Mouse (Mus musculus) stomach, embryonic 16.5 days (tissue): ENCODE data around the gene 1700001C19Rik. TPM values are rescaled to one million over a fixed set of nuclear protein-coding genes. Genes with fewer than 3 reads are reported as not detected.

Source experiments
- ATAC-seq: fragments of 200-750 bp; cut with Nextera tagmentation; 2 replicates; pipeline ENCODE4 v1.8.0; 2017; ENCODE audit warnings: moderate number of reproducible peaks, moderate TSS enrichment; ENCODE audit not compliant: insufficient read depth, low FRiP score
- H3K27ac ChIP-seq: fragments of 300-500 bp; sonication (generic); 2 replicates; pipeline ENCODE4 v1.5.1; 2014; ENCODE audit warnings: low read length
- H3K27me3 ChIP-seq: fragments of 300-500 bp; sonication (generic); 2 replicates; pipeline ENCODE4 v1.6.1; 2014; ENCODE audit warnings: low read length, control low read depth, mixed read lengths; ENCODE audit not compliant: control insufficient read depth, insufficient read depth
- H3K36me3 ChIP-seq: fragments of 300-500 bp; sonication (generic); 2 replicates; pipeline ENCODE4 v1.6.1; 2014; ENCODE audit warnings: low read length; ENCODE audit not compliant: control insufficient read depth, insufficient read depth
- H3K4me1 ChIP-seq: fragments of 300-500 bp; sonication (generic); 2 replicates; pipeline ENCODE4 v1.6.1; 2014; ENCODE audit warnings: low read length, control low read depth, mixed read lengths; ENCODE audit not compliant: control insufficient read depth, insufficient read depth
- H3K4me2 ChIP-seq: fragments of 300-500 bp; sonication (generic); 2 replicates; pipeline ENCODE4 v1.6.1; 2014; ENCODE audit warnings: low read depth, low read length, mixed read lengths
- H3K4me3 ChIP-seq: fragments of 300-500 bp; sonication (generic); replicated peaks from 2 replicates; pipeline ENCODE4 v1.5.1; 2014; ENCODE audit warnings: mild to moderate bottlenecking, low read length
- H3K9ac ChIP-seq: fragments of 300-500 bp; sonication (generic); 2 replicates; pipeline ENCODE4 v1.6.1; 2014; ENCODE audit warnings: low read length
- H3K9me3 ChIP-seq: fragments of 300-500 bp; sonication (generic); replicated peaks from 2 replicates; pipeline ENCODE4 v1.6.1; 2016; ENCODE audit warnings: low read length, control low read depth; ENCODE audit not compliant: control insufficient read depth
- WGBS: fragments of 180-500 bp; shearing (Covaris S2); extraction: QIAGEN DNeasy Blood & Tissue Kit; methylation state at CpG from one replicate; pipeline ENCODE4 v1.1.7; 2014; 5-methylcytosine and 5-hydroxymethylcytosine counted together
- polyA plus RNA-seq: library from polyadenylated mRNA; unstranded; fragments of >200 nt; fragmentation: Nextera tagmentation; extraction: Ambion mirVana; gene quantifications from 2 replicates; pipeline ENCODE4 v1.2.1, GENCODE M21; 2015

The 1700001C19Rik gene
- polyA plus RNA-seq, 1 experiment from 2014 or later = 0.21 TPM

- no peaks in the 10 kb centered on the region for H3K36me3 ChIP-seq
- 0 out of 2 replicates have a peak overlapping the region, but pooled peaks have one; percentile 16 for H3K9ac ChIP-seq
- peaks cover 41% of the 10 kb centered on the region for H3K4me1 ChIP-seq
- no peak for ATAC-seq
- 44% methylated on average over 7 of the region's 7 CpGs for WGBS
- no peak overlapping the region for H3K27ac ChIP-seq
- no peak overlapping the region for H3K4me2 ChIP-seq
- no peaks in the 10 kb centered on the region for H3K27me3 ChIP-seq
- H3K9me3 ChIP-seq = no peaks in the 10 kb centered on the region
- no peak overlapping the region for H3K4me3 ChIP-seq
These were observed 15.7 kb upstream of the 1700001C19Rik start for GRCm38 (mm10) chr17:47452886-47453285.

DNA sequence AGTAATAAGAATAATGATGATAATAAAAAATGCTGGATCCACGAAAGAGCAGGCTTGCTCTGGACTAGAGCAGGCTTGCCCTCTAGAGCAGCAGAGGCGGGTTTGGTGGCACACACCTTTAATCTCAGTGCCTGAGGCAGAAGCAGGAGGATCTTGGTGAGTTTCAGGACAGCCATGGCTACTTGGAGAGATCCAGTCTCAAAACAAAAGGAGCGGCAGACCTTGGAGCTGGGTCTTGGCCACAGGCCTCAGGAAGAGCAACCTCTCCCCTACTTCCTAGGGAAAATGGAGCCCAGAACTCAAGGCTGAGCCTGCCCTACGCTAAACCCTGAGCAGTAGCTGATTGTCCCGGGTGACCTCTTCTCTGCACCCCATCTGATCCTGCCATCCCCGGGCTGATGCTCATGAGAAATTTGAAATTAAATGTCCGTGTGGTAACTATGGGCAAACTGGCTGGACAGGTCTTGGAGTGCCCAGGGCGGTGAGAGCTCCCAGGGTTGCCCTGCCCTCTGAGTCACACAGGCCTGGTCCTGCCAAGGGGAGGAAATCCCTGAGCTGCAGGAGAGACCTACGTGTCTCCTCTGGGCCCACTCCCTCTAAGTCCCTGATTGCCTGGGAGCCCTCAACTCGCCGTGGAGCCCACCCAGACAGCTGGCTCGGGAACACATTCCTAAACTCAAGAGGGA is 13.8 kb upstream of the 1700001C19Rik start:
- ATAC-seq = peak; percentile 78
- Histone ChIP-seq H3K4me2 (no peak overlapping the region), H3K27me3 (no peaks in the 10 kb centered on the region), H3K9ac (peak overlapping the region; percentile 9; the same call in 1 of the 2 replicates), H3K4me1 (peaks cover 41% of the 10 kb centered on the region), H3K27ac (peak overlapping the region; percentile 69), H3K4me3 (no peak overlapping the region), H3K36me3 (no peaks in the 10 kb centered on the region), H3K9me3 (no peaks in the 10 kb centered on the region)
- 61% methylated on average over 12 of the region's 12 CpGs for WGBS

GRCm38 (mm10) chr17:47450239-47450638 is 13.1 kb upstream of the 1700001C19Rik start:
- Histone ChIP-seq H3K4me2 (no peak overlapping the region), H3K27ac (peak overlapping the region; percentile 86), H3K4me3 (no peak overlapping the region), H3K9me3 (no peaks in the 10 kb centered on the region), H3K36me3 (no peaks in the 10 kb centered on the region), H3K9ac (no peak overlapping the region), H3K4me1 (peaks cover 41% of the 10 kb centered on the region), H3K27me3 (no peaks in the 10 kb centered on the region)
- 29% methylated on average over 7 of the region's 7 CpGs for WGBS
- peak; percentile 27 for ATAC-seq

DNA sequence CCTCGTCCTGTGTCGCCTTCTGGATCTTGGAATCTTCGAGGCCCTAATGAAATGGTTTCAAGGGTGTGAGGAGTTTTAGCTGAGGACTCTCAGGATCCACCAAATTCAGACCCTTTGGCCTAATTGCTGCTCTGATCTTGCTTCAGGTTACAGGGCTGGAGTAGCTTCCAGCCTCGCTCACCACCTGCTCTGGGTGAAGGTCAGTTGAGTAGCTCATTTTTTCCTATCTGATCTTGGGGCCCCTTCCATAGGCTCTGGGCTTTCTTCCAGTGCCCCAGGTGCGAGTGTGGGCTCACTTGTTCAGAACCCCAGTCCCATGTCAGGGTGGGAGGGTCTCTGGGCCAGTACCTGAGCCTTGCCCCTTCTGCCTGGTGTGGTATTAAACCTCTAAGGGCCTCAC is 12.3 kb upstream of the 1700001C19Rik start:
- 0 out of 2 replicates have a peak overlapping the region, but pooled peaks have one; percentile 11 for H3K4me2 ChIP-seq
- H3K4me1 ChIP-seq = peaks cover 41% of the 10 kb centered on the region
- no peaks in the 10 kb centered on the region for H3K36me3 ChIP-seq
- ATAC-seq = no peak
- WGBS = 59% methylated on average over 5 of the region's 5 CpGs
- no peak overlapping the region for H3K4me3 ChIP-seq
- H3K9me3 ChIP-seq = no peaks in the 10 kb centered on the region
- H3K27ac ChIP-seq = peak overlapping the region; percentile 86
- H3K27me3 ChIP-seq = no peaks in the 10 kb centered on the region
- peak overlapping the region; percentile 54; the same call in 1 of the 2 replicates for H3K9ac ChIP-seq

DNA sequence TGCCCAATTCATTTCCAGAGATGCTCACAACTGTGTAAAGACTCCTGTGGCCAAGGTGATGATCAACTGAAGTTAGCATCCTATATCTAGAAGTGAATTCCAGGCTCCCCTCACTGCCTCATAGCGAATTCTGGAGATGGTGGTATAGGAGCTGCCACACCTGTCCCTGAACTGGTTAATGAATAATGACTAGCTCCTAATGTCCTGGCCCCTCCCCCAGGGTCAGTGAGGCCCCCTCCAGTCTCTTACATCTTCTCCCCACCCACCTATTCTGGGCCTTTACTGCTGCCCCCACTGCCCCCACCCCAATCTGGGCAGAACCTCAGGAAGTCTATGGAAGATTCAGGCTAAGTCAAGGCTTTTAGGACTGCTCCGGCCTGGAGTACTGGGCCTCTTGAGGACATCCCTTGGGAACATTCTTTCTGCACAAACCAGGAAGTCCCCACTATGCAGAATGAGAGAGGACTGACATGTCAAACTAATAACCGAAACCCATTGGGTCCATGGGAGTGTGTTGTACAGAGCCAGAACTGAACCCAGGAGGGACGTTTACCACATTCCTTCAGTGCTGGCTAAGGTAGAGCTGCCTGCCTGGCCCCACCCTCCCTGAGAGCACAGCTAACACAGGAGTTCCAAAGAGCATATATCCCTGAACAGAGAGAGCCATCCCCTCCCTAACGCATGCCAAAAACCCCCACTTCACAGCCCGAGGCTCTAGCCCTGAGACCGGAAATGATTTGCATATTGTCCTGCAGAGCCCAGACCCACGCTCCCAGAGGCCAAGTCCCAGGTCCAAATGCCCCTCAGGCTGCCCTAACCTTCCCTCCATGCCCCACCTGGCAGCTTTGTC is 11.6 kb upstream of the 1700001C19Rik start:
- Histone ChIP-seq H3K9ac (peak overlapping the region; percentile 54; the same call in 1 of the 2 replicates), H3K4me2 (0 out of 2 replicates have a peak overlapping the region, but pooled peaks have one; percentile 11)
- peak; percentile 1; the same call in 1 of the 2 replicates for ATAC-seq

GRCm38 (mm10) chr17:47446561-47446960 is 9.4 kb upstream of the 1700001C19Rik start:
- Histone ChIP-seq H3K9me3 (no peaks in the 10 kb centered on the region), H3K9ac (no peak overlapping the region), H3K36me3 (no peaks in the 10 kb centered on the region), H3K4me3 (no peak overlapping the region), H3K27me3 (no peaks in the 10 kb centered on the region), H3K4me1 (peaks cover 38% of the 10 kb centered on the region), H3K4me2 (no peak overlapping the region), H3K27ac (peak overlapping the region; percentile 59)
- ATAC-seq = no peak
- WGBS = 84% methylated on average over 11 of the region's 11 CpGs

More for the DNA sequence above, 11.6 kb upstream of the 1700001C19Rik start:
- peaks cover 38% of the 10 kb centered on the region for H3K4me1 ChIP-seq
- H3K36me3 ChIP-seq = no peaks in the 10 kb centered on the region
- 31% methylated on average over 8 of the region's 8 CpGs for WGBS
- peak overlapping the region; percentile 86 for H3K27ac ChIP-seq
- H3K27me3 ChIP-seq = no peaks in the 10 kb centered on the region
- H3K4me3 ChIP-seq = no peak overlapping the region
- no peaks in the 10 kb centered on the region for H3K9me3 ChIP-seq

- H3K9ac ChIP-seq = no peak overlapping the region
- no peaks in the 10 kb centered on the region for H3K27me3 ChIP-seq
- 64% methylated on average over 9 of the region's 9 CpGs for WGBS
- H3K4me1 ChIP-seq = peaks cover 35% of the 10 kb centered on the region
- H3K9me3 ChIP-seq = no peaks in the 10 kb centered on the region
- H3K36me3 ChIP-seq = no peaks in the 10 kb centered on the region
- ATAC-seq = no peak
- no peak overlapping the region for H3K4me2 ChIP-seq
- H3K27ac ChIP-seq = peak overlapping the region; percentile 59
- H3K4me3 ChIP-seq = no peak overlapping the region
These were observed 8.8 kb upstream of the 1700001C19Rik start for GRCm38 (mm10) chr17:47446025-47446424.

GRCm38 (mm10) chr17:47445518-47445917 is 8.3 kb upstream of the 1700001C19Rik start:
- no peaks in the 10 kb centered on the region for H3K9me3 ChIP-seq
- peak overlapping the region; percentile 59; the same call in 1 of the 2 replicates for H3K27ac ChIP-seq
- 57% methylated on average over 11 of the region's 11 CpGs for WGBS
- H3K36me3 ChIP-seq = no peaks in the 10 kb centered on the region
- no peak overlapping the region for H3K4me2 ChIP-seq
- H3K4me3 ChIP-seq = no peak overlapping the region
- H3K4me1 ChIP-seq = peaks cover 35% of the 10 kb centered on the region
- H3K27me3 ChIP-seq = no peaks in the 10 kb centered on the region
- ATAC-seq = no peak
- H3K9ac ChIP-seq = no peak overlapping the region

- no peaks in the 10 kb centered on the region for H3K27me3 ChIP-seq
- no peaks in the 10 kb centered on the region for H3K9me3 ChIP-seq
- H3K36me3 ChIP-seq = no peaks in the 10 kb centered on the region
- 58% methylated on average over 6 of the region's 6 CpGs for WGBS
- no peak overlapping the region for H3K4me3 ChIP-seq
- H3K4me2 ChIP-seq = no peak overlapping the region
- H3K9ac ChIP-seq = 0 out of 2 replicates have a peak overlapping the region, but pooled peaks have one; percentile 1
- ATAC-seq = no peak
- no peak overlapping the region for H3K27ac ChIP-seq
- H3K4me1 ChIP-seq = peaks cover 35% of the 10 kb centered on the region
These were observed 6.9 kb upstream of the 1700001C19Rik start for GRCm38 (mm10) chr17:47444113-47444512.
